Mouse (Mus musculus): ENCODE measurements around the gene Adk. TPM values are rescaled to one million over a fixed set of nuclear protein-coding genes. Genes with fewer than 3 reads are reported as not detected.

Adk gene
- polyA plus RNA-seq, 1 experiment from 2014 or later = 240 TPM

DNA sequence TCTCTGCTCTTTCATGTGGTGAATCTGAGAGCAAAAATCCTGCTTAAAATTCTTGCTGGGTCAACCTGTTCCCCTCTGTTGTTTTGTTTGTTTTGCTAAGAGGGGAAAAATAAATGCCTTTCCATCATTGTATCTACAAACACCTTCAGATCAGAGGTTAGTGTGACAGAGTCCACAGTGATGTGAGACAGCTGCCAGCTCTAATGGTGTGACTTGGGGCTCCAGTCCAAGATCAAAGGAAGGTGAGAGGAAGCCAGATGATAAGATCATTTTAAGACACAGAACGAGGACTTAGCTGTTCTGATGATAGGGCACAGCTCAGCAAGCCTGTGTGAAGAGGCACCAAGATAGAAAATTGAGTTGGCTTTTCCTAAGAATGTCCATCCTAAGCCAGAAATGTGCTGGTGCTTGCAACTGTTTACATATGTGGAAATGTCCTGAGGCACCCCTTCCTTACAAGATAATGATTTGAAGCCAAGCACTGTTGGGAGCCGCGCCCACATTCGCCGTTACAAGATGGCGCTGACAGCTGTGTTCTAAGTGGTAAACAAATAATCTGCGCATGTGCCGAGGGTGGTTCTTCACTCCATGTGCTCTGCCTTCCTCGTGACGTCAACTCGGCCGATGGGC lies 307.6 kb downstream of the Adk start:
- no peak overlapping the region for H3K27ac ChIP-seq (ENCODE audit: low read depth, low read length)
- H3K4me3 ChIP-seq (ENCODE audit: low read depth, low read length) = no peak overlapping the region
- H3K4me1 ChIP-seq (replicated peaks; ENCODE audit: control insufficient read depth, insufficient read depth, low read length) = no peaks in the 10 kb centered on the region
- no peak for ATAC-seq
- H3K9ac ChIP-seq (ENCODE audit: low read depth, low read length) = no peak overlapping the region
- no peaks in the 10 kb centered on the region for H3K36me3 ChIP-seq (ENCODE audit: control insufficient read depth, insufficient read depth)
- no peak for TF ChIP-seq CTCF (IDR thresholded peaks at IDR 0.05; ENCODE audit: low read depth)
- WGBS = 90% methylated on average over 7 of the region's 12 CpGs
- no peaks in the 10 kb centered on the region for H3K9me3 ChIP-seq (ENCODE audit: control insufficient read depth)
- no peaks in the 10 kb centered on the region for H3K27me3 ChIP-seq (replicated peaks; ENCODE audit: control insufficient read depth, insufficient read depth, low read length)
- H3K4me2 ChIP-seq (replicated peaks; ENCODE audit: low read depth) = no peak overlapping the region

DNA sequence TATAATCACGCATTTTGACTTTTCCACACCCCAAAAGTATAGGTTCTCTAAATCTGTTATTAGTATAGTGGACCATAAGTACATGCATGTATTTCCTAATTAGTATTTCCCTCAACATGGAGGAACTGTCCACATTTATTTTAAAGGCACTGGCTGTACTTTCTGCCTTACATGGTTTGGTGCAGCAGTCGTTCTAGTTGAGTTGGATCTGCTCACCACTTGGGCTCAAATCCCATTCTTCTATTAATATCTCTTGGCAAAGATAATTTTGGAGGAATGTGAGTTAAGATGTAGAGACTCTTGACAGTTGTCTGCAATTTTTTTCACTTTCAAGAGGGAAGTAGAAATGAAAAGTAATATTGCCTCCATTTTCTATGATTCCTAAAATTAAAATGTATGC lies 314.7 kb downstream of the Adk start:
- no peak for TF ChIP-seq CTCF (IDR thresholded peaks at IDR 0.05; ENCODE audit: low read depth)
- no peak overlapping the region for H3K27ac ChIP-seq (ENCODE audit: low read depth, low read length)
- H3K4me2 ChIP-seq (replicated peaks; ENCODE audit: low read depth) = no peak overlapping the region
- H3K9ac ChIP-seq (ENCODE audit: low read depth, low read length) = no peak overlapping the region
- H3K4me1 ChIP-seq (replicated peaks; ENCODE audit: control insufficient read depth, insufficient read depth, low read length) = no peaks in the 10 kb centered on the region
- ATAC-seq = no peak
- H3K36me3 ChIP-seq (ENCODE audit: control insufficient read depth, insufficient read depth) = no peaks in the 10 kb centered on the region
- no peaks in the 10 kb centered on the region for H3K27me3 ChIP-seq (replicated peaks; ENCODE audit: control insufficient read depth, insufficient read depth, low read length)
- 76% methylated on average over 2 of the region's 2 CpGs for WGBS
- H3K4me3 ChIP-seq (ENCODE audit: low read depth, low read length) = no peak overlapping the region
- no peaks in the 10 kb centered on the region for H3K9me3 ChIP-seq (ENCODE audit: control insufficient read depth)

DNA sequence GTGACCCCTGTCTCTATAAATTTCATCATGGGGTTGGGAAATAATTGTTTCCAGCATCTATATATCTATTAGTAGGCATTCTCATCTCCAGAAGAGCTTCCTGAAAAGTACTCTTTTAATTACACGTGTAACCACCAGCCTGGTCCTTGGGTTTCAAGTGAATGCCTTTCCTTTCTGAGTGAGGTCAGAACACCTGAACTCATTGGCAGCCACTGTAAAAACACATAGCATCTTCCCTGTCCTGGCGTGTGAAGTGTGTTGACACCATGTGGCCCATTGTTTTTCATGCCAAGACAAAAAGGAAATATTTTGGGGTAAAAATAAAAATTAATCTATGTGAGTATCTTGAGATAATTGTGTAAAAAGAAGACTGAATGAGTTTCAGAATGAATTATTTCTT lies 316.2 kb downstream of the Adk start:
- no peaks in the 10 kb centered on the region for H3K27me3 ChIP-seq (replicated peaks; ENCODE audit: control insufficient read depth, insufficient read depth, low read length)
- WGBS = 65% methylated on average over 2 of the region's 2 CpGs
- no peak overlapping the region for H3K4me3 ChIP-seq (ENCODE audit: low read depth, low read length)
- H3K9me3 ChIP-seq (ENCODE audit: control insufficient read depth) = no peaks in the 10 kb centered on the region
- no peak overlapping the region for H3K27ac ChIP-seq (ENCODE audit: low read depth, low read length)
- ATAC-seq = no peak
- H3K4me2 ChIP-seq (replicated peaks; ENCODE audit: low read depth) = no peak overlapping the region
- TF ChIP-seq CTCF (IDR thresholded peaks at IDR 0.05; ENCODE audit: low read depth) = no peak
- no peaks in the 10 kb centered on the region for H3K36me3 ChIP-seq (ENCODE audit: control insufficient read depth, insufficient read depth)
- no peaks in the 10 kb centered on the region for H3K4me1 ChIP-seq (replicated peaks; ENCODE audit: control insufficient read depth, insufficient read depth, low read length)
- no peak overlapping the region for H3K9ac ChIP-seq (ENCODE audit: low read depth, low read length)

- 30% methylated on average over 5 of the region's 5 CpGs for WGBS
- H3K9me3 ChIP-seq (ENCODE audit: control insufficient read depth) = no peaks in the 10 kb centered on the region
- H3K36me3 ChIP-seq (ENCODE audit: control insufficient read depth, insufficient read depth) = no peaks in the 10 kb centered on the region
- TF ChIP-seq CTCF (IDR thresholded peaks at IDR 0.05; ENCODE audit: low read depth) = no peak
- no peaks in the 10 kb centered on the region for H3K4me1 ChIP-seq (replicated peaks; ENCODE audit: control insufficient read depth, insufficient read depth, low read length)
- H3K27me3 ChIP-seq (replicated peaks; ENCODE audit: control insufficient read depth, insufficient read depth, low read length) = no peaks in the 10 kb centered on the region
- no peak overlapping the region for H3K4me3 ChIP-seq (ENCODE audit: low read depth, low read length)
- H3K9ac ChIP-seq (ENCODE audit: low read depth, low read length) = no peak overlapping the region
- H3K27ac ChIP-seq (ENCODE audit: low read depth, low read length) = no peak overlapping the region
- ATAC-seq = no peak
- H3K4me2 ChIP-seq (replicated peaks; ENCODE audit: low read depth) = no peak overlapping the region
Observed at GRCm38 (mm10) chr14:21369127-21369526, 316.8 kb downstream of the Adk start.

DNA sequence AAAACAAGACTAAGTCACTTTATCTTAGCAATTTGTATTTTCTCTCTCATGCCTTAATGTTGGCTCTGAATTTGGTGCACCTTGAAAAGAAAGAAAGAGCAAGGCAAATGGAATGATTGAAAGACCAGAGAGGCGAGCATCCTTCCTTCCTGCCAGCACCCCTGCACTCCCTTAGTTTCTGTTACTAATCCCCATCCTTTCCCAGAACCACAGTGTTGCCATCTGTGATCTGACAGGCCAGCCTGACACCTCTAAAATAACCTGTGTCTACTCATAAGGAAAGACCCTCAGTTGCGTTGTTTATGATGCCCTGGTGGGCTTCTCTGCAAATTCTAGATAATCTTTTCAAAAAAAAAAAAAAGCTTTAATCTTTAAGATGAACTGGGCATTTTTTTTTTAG lies 319.6 kb downstream of the Adk start:
- TF ChIP-seq CTCF (IDR thresholded peaks at IDR 0.05; ENCODE audit: low read depth) = no peak
- Histone ChIP-seq H3K36me3 (ENCODE audit: control insufficient read depth, insufficient read depth) (no peaks in the 10 kb centered on the region), H3K9ac (ENCODE audit: low read depth, low read length) (no peak overlapping the region), H3K4me3 (ENCODE audit: low read depth, low read length) (no peak overlapping the region), H3K9me3 (ENCODE audit: control insufficient read depth) (no peaks in the 10 kb centered on the region), H3K27ac (ENCODE audit: low read depth, low read length) (no peak overlapping the region), H3K4me1 (replicated peaks; ENCODE audit: control insufficient read depth, insufficient read depth, low read length) (no peaks in the 10 kb centered on the region), H3K4me2 (replicated peaks; ENCODE audit: low read depth) (no peak overlapping the region), H3K27me3 (replicated peaks; ENCODE audit: control insufficient read depth, insufficient read depth, low read length) (no peaks in the 10 kb centered on the region)
- no peak for ATAC-seq
- 94% methylated on average over 2 of the region's 2 CpGs for WGBS

GRCm38 (mm10) chr14:21372689-21373088 lies 320.3 kb downstream of the Adk start:
- Histone ChIP-seq H3K4me3 (ENCODE audit: low read depth, low read length) (no peak overlapping the region), H3K36me3 (ENCODE audit: control insufficient read depth, insufficient read depth) (peaks cover 3% of the 10 kb centered on the region; the same call in 1 of the 2 replicates), H3K4me1 (replicated peaks; ENCODE audit: control insufficient read depth, insufficient read depth, low read length) (no peaks in the 10 kb centered on the region), H3K27me3 (replicated peaks; ENCODE audit: control insufficient read depth, insufficient read depth, low read length) (no peaks in the 10 kb centered on the region), H3K4me2 (replicated peaks; ENCODE audit: low read depth) (no peak overlapping the region), H3K9ac (ENCODE audit: low read depth, low read length) (no peak overlapping the region), H3K9me3 (ENCODE audit: control insufficient read depth) (no peaks in the 10 kb centered on the region), H3K27ac (ENCODE audit: low read depth, low read length) (no peak overlapping the region)
- WGBS = 98% methylated on average over 5 of the region's 5 CpGs
- no peak for ATAC-seq
- TF ChIP-seq CTCF (IDR thresholded peaks at IDR 0.05; ENCODE audit: low read depth) = no peak

Data from intestine, postnatal 0 days (tissue).